Mouse (Mus musculus): ENCODE measurements at regions not wholly inside any gene's neighbourhood (a gene's known extent, or its start where the extent isn't known, plus 50 kb on each side); places are given as distances from the start of the nearest gene placed in this dataset.

- no peak for DNase-seq (ENCODE audit: low spot score)
Measured at GRCm38 (mm10) chr4:82089657-82090056, 615.9 kb downstream of the Nfib start.

- DNase-seq (ENCODE audit: low spot score), result no peak
Measured at GRCm38 (mm10) chr4:82083519-82083918, 622.0 kb downstream of the Nfib start.

- DNase-seq (ENCODE audit: low spot score), result no peak
Measured at GRCm38 (mm10) chr4:82068050-82068449, 625.4 kb upstream of the Mpdz start.

- no peak for DNase-seq (ENCODE audit: low spot score)
Measured at GRCm38 (mm10) chr4:82065641-82066358, 623.2 kb upstream of the Mpdz start.

- DNase-seq (ENCODE audit: low spot score), result no peak
Measured at GRCm38 (mm10) chr4:82062726-82063125, 620.1 kb upstream of the Mpdz start.

- DNase-seq (ENCODE audit: low spot score), result no peak
Measured at GRCm38 (mm10) chr4:82056671-82057070, 614.1 kb upstream of the Mpdz start.

- DNase-seq (ENCODE audit: low spot score), result no peak
Measured at GRCm38 (mm10) chr4:82048171-82048570, 605.6 kb upstream of the Mpdz start.

GRCm38 (mm10) chr4:82037473-82037872 lies 594.9 kb upstream of the Mpdz start:
- DNase-seq (ENCODE audit: low spot score), result no peak

- DNase-seq (ENCODE audit: low spot score), result no peak
Measured at GRCm38 (mm10) chr4:82035074-82035703, 592.6 kb upstream of the Mpdz start.

GRCm38 (mm10) chr4:82029237-82029636 lies 586.6 kb upstream of the Mpdz start:
- DNase-seq (ENCODE audit: low spot score), result no peak

- DNase-seq (ENCODE audit: low spot score), result no peak
Measured at GRCm38 (mm10) chr4:82027447-82027881, 584.8 kb upstream of the Mpdz start.

- no peak for DNase-seq (ENCODE audit: low spot score)
Measured at GRCm38 (mm10) chr4:82001406-82001732, 558.8 kb upstream of the Mpdz start.

- peak; percentile 5 for DNase-seq (ENCODE audit: low spot score)
Measured at GRCm38 (mm10) chr4:82000590-82001405, 558.2 kb upstream of the Mpdz start.

GRCm38 (mm10) chr4:81999654-82000314 lies 557.2 kb upstream of the Mpdz start:
- no peak for DNase-seq (ENCODE audit: low spot score)

- no peak for DNase-seq (ENCODE audit: low spot score)
Measured at GRCm38 (mm10) chr4:81999093-81999492, 556.5 kb upstream of the Mpdz start.

- DNase-seq (ENCODE audit: low spot score), result no peak
Measured at GRCm38 (mm10) chr4:81996445-81996844, 553.8 kb upstream of the Mpdz start.

GRCm38 (mm10) chr4:81995243-81995642 lies 552.6 kb upstream of the Mpdz start:
- DNase-seq (ENCODE audit: low spot score), result no peak

- DNase-seq (ENCODE audit: low spot score), result no peak
Measured at GRCm38 (mm10) chr4:81988796-81989195, 546.2 kb upstream of the Mpdz start.

GRCm38 (mm10) chr4:81986616-81987015 lies 544.0 kb upstream of the Mpdz start:
- no peak for DNase-seq (ENCODE audit: low spot score)

- DNase-seq (ENCODE audit: low spot score), result no peak
Measured at GRCm38 (mm10) chr4:81981811-81982210, 539.2 kb upstream of the Mpdz start.

GRCm38 (mm10) chr4:81970472-81970871 lies 527.9 kb upstream of the Mpdz start:
- no peak for DNase-seq (ENCODE audit: low spot score)

- no peak for DNase-seq (ENCODE audit: low spot score)
Measured at GRCm38 (mm10) chr4:81969621-81970115, 527.1 kb upstream of the Mpdz start.

Measured in ovary, postnatal 36 days (tissue).